Mouse (Mus musculus) adrenal gland, postnatal 0 days (tissue): Measurements from ENCODE around the gene Cdc42ep2. TPM values are rescaled to one million over a fixed set of nuclear protein-coding genes. Genes with fewer than 3 reads are reported as not detected.

Experiments
- polyA plus RNA-seq: library from polyadenylated mRNA; unstranded; fragments of >200 nt; fragmentation: Nextera tagmentation; extraction: Ambion mirVana; gene quantifications from 2 replicates; pipeline ENCODE4 v1.2.1, GENCODE M21; 2015

Gene Cdc42ep2
- polyA plus RNA-seq = 10.5 and 12.6 TPM in 2 replicates

GRCm38 (mm10) chr19:5924713-5925093 lies at the start of gene Cdc42ep2:
Cdc42ep2 (minus strand) TSS chr19:5924816.

GRCm38 (mm10) chr19:5963883-5964562 lies 39.4 kb upstream of the Cdc42ep2 start, which contains the start of gene Pola2:
Pola2 (minus strand) TSS chr19:5964202.

GRCm38 (mm10) chr19:5913007-5913719 lies 11.5 kb downstream of the Cdc42ep2 start, which contains the start of gene Dpf2:
Dpf2 (minus strand) TSS chr19:5913010.

GRCm38 (mm10) chr19:5894002-5894678 lies 30.5 kb downstream of the Cdc42ep2 start, which contains the start of gene Tigd3:
Tigd3 (minus strand) TSS chr19:5894149.

GRCm38 (mm10) chr19:5877618-5878361 lies 46.8 kb downstream of the Cdc42ep2 start, which contains the start of gene Slc25a45:
Slc25a45 (plus strand) TSS chr19:5877808.

GRCm38 (mm10) chr19:5874969-5875480 lies 49.6 kb downstream of the Cdc42ep2 start, which contains the start of gene Frmd8:
Frmd8 (minus strand) TSS chr19:5875274.

Other genes starting within 250 kb of the Cdc42ep2 start
- gene Map3k11, start 236.1 kb downstream of the Cdc42ep2 start, polyA plus RNA-seq = 20.8 and 28.6 TPM in 2 replicates
- 8.7 and 15.1 TPM in 2 replicates for gene Pcnx3, start 235.9 kb downstream of the Cdc42ep2 start, polyA plus RNA-seq
- gene Kcnk7, start 220.4 kb downstream of the Cdc42ep2 start, polyA plus RNA-seq = 0.33 and 0.57 TPM in 2 replicates
- 20.3 and 23.5 TPM in 2 replicates for gene Ehbp1l1, start 198.5 kb downstream of the Cdc42ep2 start, polyA plus RNA-seq
- 86.7 and 91.8 TPM in 2 replicates for gene Fam89b, start 195.2 kb downstream of the Cdc42ep2 start, polyA plus RNA-seq
- 50.6 and 57.0 TPM in 2 replicates for gene Ltbp3, start 183.9 kb downstream of the Cdc42ep2 start, polyA plus RNA-seq
- 50.3 and 69.4 TPM in 2 replicates for gene Scyl1, start 153.4 kb downstream of the Cdc42ep2 start, polyA plus RNA-seq
- gene Frmd8, start 49.5 kb downstream of the Cdc42ep2 start, polyA plus RNA-seq = 19.3 and 42.3 TPM in 2 replicates
- gene Slc25a45, start 47.0 kb downstream of the Cdc42ep2 start, polyA plus RNA-seq = 9.9 and 23.2 TPM in 2 replicates
- 2.2 and 3.1 TPM in 2 replicates for gene Tigd3, start 30.7 kb downstream of the Cdc42ep2 start, polyA plus RNA-seq
- gene Dpf2, start 11.8 kb downstream of the Cdc42ep2 start, polyA plus RNA-seq = 52.8 and 74.8 TPM in 2 replicates
- 19.6 and 27.3 TPM in 2 replicates for gene Pola2, start 39.4 kb upstream of the Cdc42ep2 start, polyA plus RNA-seq
- not detected in 2 replicates for gene Slc22a20, start 61.3 kb upstream of the Cdc42ep2 start, polyA plus RNA-seq
- gene Capn1, start 91.1 kb upstream of the Cdc42ep2 start, polyA plus RNA-seq = 13.9 and 14.2 TPM in 2 replicates
- 20.3 and 29.1 TPM in 2 replicates for gene Syvn1, start 121.8 kb upstream of the Cdc42ep2 start, polyA plus RNA-seq
- 47.4 and 63.4 TPM in 2 replicates for gene Mrpl49, start 133.0 kb upstream of the Cdc42ep2 start, polyA plus RNA-seq
- gene Fau, start 133.0 kb upstream of the Cdc42ep2 start, polyA plus RNA-seq = 839 and 888 TPM in 2 replicates
- 35.7 and 47.8 TPM in 2 replicates for gene Znhit2, start 136.4 kb upstream of the Cdc42ep2 start, polyA plus RNA-seq
- 14.7 and 17.7 TPM in 2 replicates for gene Tm7sf2, start 143.6 kb upstream of the Cdc42ep2 start, polyA plus RNA-seq
- 44.2 and 52.3 TPM in 2 replicates for gene Vps51, start 152.4 kb upstream of the Cdc42ep2 start, polyA plus RNA-seq
- not detected in 2 replicates for gene Tmem262, start 155.2 kb upstream of the Cdc42ep2 start, polyA plus RNA-seq
- gene Gm28374, start 157.4 kb upstream of the Cdc42ep2 start, polyA plus RNA-seq = 0.28 and 0.91 TPM in 2 replicates
- gene Zfpl1, start 160.1 kb upstream of the Cdc42ep2 start, polyA plus RNA-seq = 47.0 and 62.8 TPM in 2 replicates
- 8.0 and 9.5 TPM in 2 replicates for gene Cdca5, start 160.2 kb upstream of the Cdc42ep2 start, polyA plus RNA-seq
- 0.41 TPM in 1 of 2 replicates, not detected in the other for gene AC131692.1, start 169.6 kb upstream of the Cdc42ep2 start, polyA plus RNA-seq
- gene Naaladl1, start 181.0 kb upstream of the Cdc42ep2 start, polyA plus RNA-seq = 0.28 and 0.61 TPM in 2 replicates
- gene Sac3d1, start 193.8 kb upstream of the Cdc42ep2 start, polyA plus RNA-seq = 28.5 and 29.2 TPM in 2 replicates
- gene Snx15, start 203.5 kb upstream of the Cdc42ep2 start, polyA plus RNA-seq = 21.4 and 22.6 TPM in 2 replicates
- gene Batf2, start 216.2 kb upstream of the Cdc42ep2 start, polyA plus RNA-seq = 0.47 and 0.60 TPM in 2 replicates
- 101 and 106 TPM in 2 replicates for gene Arl2, start 216.7 kb upstream of the Cdc42ep2 start, polyA plus RNA-seq